Mouse (Mus musculus) T-helper 2 cell (primary cell): ENCODE measurements at regions not wholly inside any gene's neighbourhood (a gene's known extent, or its start where the extent isn't known, plus 50 kb on each side); places are given as distances from the start of the nearest gene placed in this dataset.

Experiments
- in situ Hi-C: fragments of 300-600 bp; cut with MboI, MseI; formaldehyde crosslinking; loops from one replicate; pipeline ENCODE4 v1.15.1; 2025; ENCODE audit warnings: high pct_unique_total_duplicates

- in situ Hi-C loops: no loop called here
Measured at GRCm38 (mm10) chr15:97188545-97188944, 58.4 kb upstream of the Pced1b start.

- in situ Hi-C loops: no loop called here
Measured at GRCm38 (mm10) chr15:97187831-97188230, 59.1 kb upstream of the Pced1b start.

GRCm38 (mm10) chr15:97186034-97186433 lies 60.9 kb upstream of the Pced1b start:
- in situ Hi-C loops: no loop called here

DNA sequence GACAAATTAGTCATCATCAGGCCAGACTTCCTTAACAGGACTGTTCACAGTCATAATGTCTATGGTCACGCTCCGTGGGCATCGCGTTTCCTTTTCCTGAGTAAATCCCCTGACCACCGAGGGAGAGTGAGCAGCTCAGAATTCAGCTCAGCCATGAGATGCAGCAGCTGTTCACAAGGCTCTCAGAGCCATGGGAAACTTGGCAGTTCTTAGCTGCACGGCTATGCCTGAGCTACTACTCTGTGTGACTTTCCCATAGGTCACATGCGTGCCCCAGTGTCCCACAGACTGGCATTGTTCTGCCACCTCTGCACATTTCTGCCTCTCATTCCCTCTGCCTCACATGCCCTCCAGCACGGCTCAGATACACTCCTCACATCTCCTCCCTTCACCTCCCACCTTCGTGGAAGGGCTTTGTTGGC lies 64.3 kb upstream of the Pced1b start:
- in situ Hi-C loops: no loop called here

GRCm38 (mm10) chr15:97180970-97181669 lies 65.8 kb upstream of the Pced1b start:
- in situ Hi-C loops: no loop called here

DNA sequence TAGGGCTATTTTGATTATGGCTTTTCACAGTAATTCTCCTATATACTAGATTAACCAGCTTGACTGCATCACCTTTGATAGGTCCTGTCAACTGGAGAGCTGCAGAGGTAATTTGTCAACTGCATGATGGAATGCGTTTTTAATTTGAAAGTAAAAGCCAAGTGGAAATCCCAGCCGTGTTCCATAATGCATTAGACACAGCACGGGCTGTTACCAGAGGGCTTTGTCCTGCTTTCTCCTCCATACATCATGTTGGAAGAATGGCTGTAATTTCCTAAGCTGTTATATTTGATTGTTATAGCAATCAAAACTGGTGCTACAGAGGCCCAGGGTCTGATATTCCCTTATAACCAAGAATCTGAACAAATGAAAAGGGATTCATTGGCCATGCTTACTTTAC lies 68.6 kb upstream of the Pced1b start:
- in situ Hi-C loops: loop anchor here (10.0 kb wide), 1 partner anchor 837 kb away; no protein-coding TSS in a partner anchor

DNA sequence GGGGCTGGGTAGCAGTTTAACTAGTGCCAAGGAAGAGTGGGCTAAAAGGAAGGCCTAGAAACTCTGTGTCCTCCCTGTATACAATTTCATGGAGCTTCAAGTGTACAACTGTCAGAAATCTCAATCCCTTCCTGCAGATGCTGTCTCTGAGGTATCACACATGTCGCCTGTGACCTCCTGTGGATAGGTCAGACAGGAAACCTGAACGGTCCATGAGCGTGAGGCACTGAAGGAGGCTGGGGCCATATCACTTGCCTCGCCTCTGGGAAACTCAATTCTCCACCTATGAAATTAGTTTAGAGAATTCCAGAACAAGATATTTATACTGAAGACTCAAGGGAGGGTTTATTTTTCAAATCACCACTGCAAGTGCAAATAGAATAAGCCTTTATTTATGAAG lies 69.1 kb upstream of the Pced1b start:
- in situ Hi-C loops: loop anchor here (10.0 kb wide), 1 partner anchor 837 kb away; no protein-coding TSS in a partner anchor

GRCm38 (mm10) chr15:97174989-97175388 lies 71.9 kb upstream of the Pced1b start:
- in situ Hi-C loops: loop anchor here (10.0 kb wide), 1 partner anchor 840 kb away; no protein-coding TSS in a partner anchor

DNA sequence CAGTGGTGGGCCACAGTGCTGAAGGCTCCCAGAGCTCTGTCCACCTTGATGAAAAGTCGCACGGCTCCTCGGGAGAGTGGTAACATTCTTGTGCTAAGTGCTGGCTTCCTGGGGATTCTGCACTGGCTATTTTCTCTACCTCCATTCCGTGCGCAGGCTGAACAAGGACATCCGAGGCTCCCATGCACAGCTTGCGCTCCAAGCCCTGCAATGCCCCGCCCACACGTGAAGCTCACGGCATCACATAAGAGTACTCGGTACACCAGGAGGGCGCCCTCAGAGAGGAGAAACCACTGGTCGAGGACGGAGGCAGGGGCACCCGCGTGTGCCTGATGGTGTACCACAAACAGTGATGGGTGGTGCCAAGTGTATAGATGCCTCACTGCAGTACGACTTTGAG lies 73.7 kb upstream of the Pced1b start:
- in situ Hi-C loops: loop anchor here (10.0 kb wide), 1 partner anchor 842 kb away; no protein-coding TSS in a partner anchor

DNA sequence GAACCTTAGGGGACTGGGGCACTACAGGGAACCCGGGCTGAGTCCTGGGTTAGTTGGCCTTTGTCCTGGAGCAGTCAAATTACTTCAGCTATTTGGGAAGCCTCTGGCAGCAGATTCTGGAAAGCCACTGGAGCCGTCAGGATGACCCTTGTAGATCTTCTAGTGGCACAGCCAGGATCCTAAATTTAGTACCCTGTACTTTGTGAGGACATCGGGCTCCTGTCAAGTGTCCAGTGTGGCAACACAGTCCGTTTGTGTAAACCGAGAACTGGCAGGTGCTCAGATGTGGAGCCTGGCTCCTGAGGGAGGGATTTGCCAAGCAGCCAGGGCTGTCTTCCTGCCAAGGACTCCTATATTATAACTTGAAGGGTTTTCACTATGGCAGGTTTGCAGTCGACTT lies 76.8 kb upstream of the Pced1b start:
- in situ Hi-C loops: loop anchor here (10.0 kb wide), 1 partner anchor 845 kb away; no protein-coding TSS in a partner anchor

GRCm38 (mm10) chr15:97169381-97169780 lies 77.5 kb upstream of the Pced1b start:
- in situ Hi-C loops: no loop called here

DNA sequence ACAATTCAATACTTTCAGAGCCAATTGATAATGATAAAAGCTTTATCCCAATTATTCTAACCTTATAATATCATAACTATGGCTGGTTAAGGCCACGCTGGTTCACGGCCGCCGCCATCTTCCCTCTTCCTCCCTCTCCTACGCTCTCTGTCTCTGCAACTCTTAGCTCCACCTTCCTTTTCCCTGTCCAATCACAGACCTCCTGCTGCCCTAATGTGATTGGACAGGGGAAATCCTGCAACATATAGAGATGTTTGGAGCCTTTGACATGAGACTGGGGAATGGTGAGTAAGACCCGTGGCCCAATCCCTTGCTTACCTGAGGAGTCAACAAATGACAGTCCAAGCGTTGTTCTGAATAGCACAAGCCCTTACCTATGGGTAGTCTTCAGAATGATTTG lies 79.8 kb upstream of the Pced1b start:
- in situ Hi-C loops: no loop called here

- in situ Hi-C loops: no loop called here
Measured at GRCm38 (mm10) chr15:97164616-97165015, 82.3 kb upstream of the Pced1b start.

DNA sequence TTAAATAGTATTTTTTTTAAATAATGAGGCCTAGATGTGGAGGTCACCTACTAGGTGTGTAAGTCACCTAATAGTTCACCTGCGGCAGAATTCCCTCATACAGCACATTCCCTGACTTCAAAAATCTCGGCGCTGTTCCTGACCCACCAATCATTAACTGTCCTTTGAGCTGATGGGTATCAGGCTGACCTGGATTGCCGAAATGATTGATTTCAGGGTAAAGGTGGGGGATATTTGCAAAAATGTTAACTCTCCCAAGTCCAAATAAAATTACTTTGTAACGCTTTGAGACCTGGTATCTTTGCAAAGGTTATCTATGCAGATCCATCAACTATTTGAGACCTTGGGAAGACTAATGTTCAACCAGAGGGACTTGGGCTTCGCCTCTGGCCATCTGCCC lies 82.9 kb upstream of the Pced1b start:
- in situ Hi-C loops: no loop called here

- in situ Hi-C loops: no loop called here
Measured at GRCm38 (mm10) chr15:97163090-97163489, 83.8 kb upstream of the Pced1b start.

- in situ Hi-C loops: no loop called here
Measured at GRCm38 (mm10) chr15:97162305-97162704, 84.6 kb upstream of the Pced1b start.

DNA sequence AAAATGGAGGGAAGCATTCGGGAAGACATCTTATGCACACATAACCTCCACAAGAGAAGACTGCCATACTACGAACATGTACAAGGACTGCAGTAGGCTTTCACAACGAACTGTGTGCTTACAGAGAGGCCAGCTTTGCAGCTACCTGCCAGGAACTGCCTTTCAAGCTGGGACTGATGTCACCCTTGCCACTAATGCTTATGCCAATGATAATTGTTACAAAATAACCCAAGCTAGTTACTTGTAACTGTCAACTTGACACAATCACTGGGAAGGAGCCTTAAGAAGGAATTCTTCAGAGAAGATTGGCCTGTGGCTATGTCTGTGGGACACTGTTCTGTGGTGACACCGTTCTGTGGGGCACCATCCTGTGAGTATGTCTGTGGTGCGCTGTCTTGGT lies 85.4 kb upstream of the Pced1b start:
- in situ Hi-C loops: no loop called here

DNA sequence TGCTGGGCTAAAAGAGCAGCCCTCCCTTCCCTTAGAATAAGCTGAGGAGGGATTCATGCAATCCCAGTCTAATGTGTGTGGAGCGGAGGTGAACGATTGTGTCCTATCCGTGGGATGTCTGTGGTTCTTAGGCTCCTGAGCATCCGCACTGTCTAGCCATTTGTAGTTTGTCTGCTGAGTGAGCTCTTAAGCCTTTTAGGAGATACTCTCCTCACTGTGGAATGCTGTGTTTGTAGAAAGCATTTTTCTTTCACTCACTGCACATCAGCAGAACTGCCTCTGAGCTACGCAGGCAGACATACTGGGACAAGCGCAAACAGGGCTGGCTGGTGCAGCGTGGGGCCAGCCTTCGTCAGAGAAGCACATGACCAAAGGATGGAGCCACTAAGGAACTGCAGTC lies 94.6 kb upstream of the Pced1b start:
- in situ Hi-C loops: no loop called here

- in situ Hi-C loops: no loop called here
Measured at GRCm38 (mm10) chr15:97151793-97152192, 95.1 kb upstream of the Pced1b start.

GRCm38 (mm10) chr15:97150983-97151735 lies 95.4 kb upstream of the Slc38a4 start:
- in situ Hi-C loops: no loop called here

DNA sequence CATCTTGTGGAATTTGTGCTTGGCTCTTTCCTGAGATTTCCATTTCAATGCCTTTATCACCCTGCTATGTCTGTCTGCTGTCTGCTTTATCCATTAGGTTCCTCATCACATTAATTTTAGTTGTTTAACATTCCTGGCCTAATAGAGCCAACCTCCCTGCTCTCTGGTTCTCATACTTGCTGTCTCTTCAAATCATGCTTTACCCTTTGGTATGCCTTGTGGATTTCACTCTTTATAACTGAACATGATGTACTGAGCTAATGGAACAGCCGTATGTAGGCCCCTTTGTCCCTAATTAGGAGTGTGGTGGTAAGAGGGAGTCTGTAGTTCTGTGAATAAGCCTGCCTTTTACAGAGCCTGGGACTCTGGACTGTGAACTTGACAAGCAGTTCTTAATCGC lies 86.2 kb upstream of the Slc38a4 start:
- in situ Hi-C loops: no loop called here

DNA sequence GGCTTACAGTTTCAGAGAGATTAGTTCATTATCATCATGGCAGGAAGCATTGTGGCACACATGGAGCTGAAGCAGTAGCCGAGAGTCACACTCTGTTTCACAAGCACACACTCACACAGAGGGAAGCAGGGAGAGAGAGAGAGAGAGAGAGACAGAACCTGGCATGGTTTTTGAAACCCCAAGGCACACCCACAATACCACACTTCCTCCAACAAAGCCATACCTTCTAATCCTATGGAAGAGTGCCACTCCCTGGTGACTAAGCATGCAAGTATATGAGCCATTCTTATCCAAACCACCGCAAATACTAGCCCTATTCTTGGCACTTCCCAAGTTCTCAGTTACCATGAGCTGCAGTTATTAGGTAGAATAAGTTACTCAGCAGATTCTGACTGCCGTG lies 82.5 kb upstream of the Slc38a4 start:
- in situ Hi-C loops: no loop called here

GRCm38 (mm10) chr15:97135291-97135690 lies 79.5 kb upstream of the Slc38a4 start:
- in situ Hi-C loops: no loop called here
